Mouse (Mus musculus) hindbrain, postnatal 0 days (tissue): ENCODE results near the gene Sema3b. TPM values are rescaled to one million over a fixed set of nuclear protein-coding genes. Genes with fewer than 3 reads are reported as not detected.

Experiments
- ATAC-seq: fragments of 200-750 bp; cut with Nextera tagmentation; 2 replicates; pipeline ENCODE4 v1.8.0; 2017; ENCODE audit warnings: mild to moderate bottlenecking, moderate TSS enrichment, moderate library complexity
- DNase-seq: peaks from one replicate; pipeline ENCODE4 v3.0.0-alpha.2; 2015; ENCODE audit warnings: low spot score
- H3K27ac ChIP-seq: fragments of 300-500 bp; sonication (generic); 2 replicates; pipeline ENCODE4 v1.5.1; 2014; ENCODE audit warnings: mild to moderate bottlenecking
- H3K27me3 ChIP-seq: fragments of 300-500 bp; sonication (generic); 2 replicates; pipeline ENCODE4 v1.6.1; 2014; ENCODE audit warnings: low read length, mixed read lengths; ENCODE audit not compliant: insufficient read depth
- H3K36me3 ChIP-seq: fragments of 300-500 bp; sonication (generic); 2 replicates; pipeline ENCODE4 v1.6.1; 2014; ENCODE audit warnings: low read length, mixed read lengths; ENCODE audit not compliant: insufficient read depth
- H3K4me1 ChIP-seq: fragments of 300-500 bp; sonication (generic); 2 replicates; pipeline ENCODE4 v1.6.1; 2014; ENCODE audit warnings: antibody characterized with exemption, low read length, mixed read lengths; ENCODE audit not compliant: insufficient read depth
- H3K4me2 ChIP-seq: fragments of 300-500 bp; sonication (generic); 2 replicates; pipeline ENCODE4 v1.6.1; 2014; ENCODE audit warnings: low read depth, mild to moderate bottlenecking, low read length, moderate library complexity, mixed read lengths
- H3K4me3 ChIP-seq: fragments of 300-500 bp; sonication (generic); 2 replicates; pipeline ENCODE4 v1.5.1; 2014; ENCODE audit warnings: low read length
- H3K9ac ChIP-seq: fragments of 300-500 bp; sonication (generic); replicated peaks from 2 replicates; pipeline ENCODE4 v1.6.1; 2014; ENCODE audit warnings: mild to moderate bottlenecking, low read length, moderate library complexity, mixed read lengths
- H3K9me3 ChIP-seq: fragments of 300-500 bp; sonication (generic); 2 replicates; pipeline ENCODE4 v1.6.1; 2016; ENCODE audit warnings: low read length, mixed read lengths
- CTCF ChIP-seq: IDR thresholded peaks from 2 replicates; pipeline ENCODE4 v1.5.1; 2016; ENCODE audit warnings: antibody characterized with exemption, control low read depth, low read depth
- WGBS: fragments of 180-500 bp; shearing (Covaris S2); extraction: QIAGEN DNeasy Blood & Tissue Kit; methylation state at CpG from one replicate; pipeline ENCODE4 v1.1.7; 2014; 5-methylcytosine and 5-hydroxymethylcytosine counted together
- polyA plus RNA-seq: library from polyadenylated mRNA; unstranded; fragments of >200 nt; fragmentation: Nextera tagmentation; extraction: Ambion mirVana; gene quantifications from 2 replicates; pipeline ENCODE4 v1.2.1, GENCODE M21; 2015
- total RNA-seq: library from RNA; depleted of rRNA; stranded (reverse); fragments of >200 nt; gene quantifications from 2 replicates; pipeline ENCODE4 v1.2.3, GENCODE M21; 2014

The Sema3b gene
- total and polyA plus RNA-seq, 2 experiments from 2014 or later, result 8.3 to 11.2 TPM

- DNase-seq, result no peak
These were observed 16.5 kb upstream of the Sema3b start for GRCm38 (mm10) chr9:107625351-107626128.

GRCm38 (mm10) chr9:107624951-107625350 lies 15.9 kb upstream of the Sema3b start:
- Histone ChIP-seq H3K9me3 (no peaks in the 10 kb centered on the region), H3K9ac (no peak overlapping the region)

More at GRCm38 (mm10) chr9:107625351-107626128, 16.5 kb upstream of the Sema3b start:
- peaks cover 38% of the 10 kb centered on the region for H3K4me1 ChIP-seq
- H3K4me2 ChIP-seq, result peak overlapping the region; percentile 33; the same call in 1 of the 2 replicates
- ATAC-seq, result no peak
- no peak overlapping the region for H3K9ac ChIP-seq
- 83% methylated on average over 12 of the region's 12 CpGs for WGBS
- H3K4me3 ChIP-seq, result no peak overlapping the region
- H3K27me3 ChIP-seq, result no peaks in the 10 kb centered on the region
- H3K36me3 ChIP-seq, result 0 out of 2 replicates have a peak, but pooled peaks cover 4% of the 10 kb centered on the region
- peak; percentile 58 for TF ChIP-seq CTCF
- no peaks in the 10 kb centered on the region for H3K9me3 ChIP-seq
- peak overlapping the region; percentile 93; the same call in 1 of the 2 replicates for H3K27ac ChIP-seq

DNA sequence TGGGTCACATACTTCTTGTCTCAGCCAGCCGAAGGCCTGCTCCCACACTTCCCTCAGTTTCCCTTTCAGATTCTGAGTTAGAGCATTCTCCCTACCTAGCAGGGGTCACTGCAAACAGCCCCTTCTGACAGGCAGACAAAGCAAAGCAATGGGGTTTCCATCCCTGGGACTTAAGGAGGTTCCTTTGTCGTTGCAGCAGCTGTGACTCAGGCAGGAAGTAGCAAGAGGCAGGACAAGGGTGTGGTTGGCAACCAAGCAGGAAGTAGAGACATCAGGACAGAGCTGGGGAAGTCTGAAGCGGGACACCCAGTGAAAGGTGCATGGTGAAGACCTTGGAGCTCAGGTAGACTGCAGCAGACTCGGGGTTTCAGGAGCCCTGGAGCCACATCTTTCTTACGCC lies 15.5 kb upstream of the Sema3b start:
- no peaks in the 10 kb centered on the region for H3K9me3 ChIP-seq
- 63% methylated on average over 5 of the region's 5 CpGs for WGBS
- H3K27me3 ChIP-seq, result no peaks in the 10 kb centered on the region
- H3K9ac ChIP-seq, result no peak overlapping the region
- H3K27ac ChIP-seq, result peak overlapping the region; percentile 93; the same call in 1 of the 2 replicates
- peaks cover 33% of the 10 kb centered on the region for H3K4me1 ChIP-seq
- H3K4me2 ChIP-seq, result no peak overlapping the region
- TF ChIP-seq CTCF, result no peak
- DNase-seq (no peak), ATAC-seq (no peak)
- H3K4me3 ChIP-seq, result no peak overlapping the region
- 0 out of 2 replicates have a peak, but pooled peaks cover 4% of the 10 kb centered on the region for H3K36me3 ChIP-seq

More at GRCm38 (mm10) chr9:107624951-107625350, 15.9 kb upstream of the Sema3b start:
- no peak for ATAC-seq
- Histone ChIP-seq H3K4me1 (peaks cover 33% of the 10 kb centered on the region), H3K27me3 (no peaks in the 10 kb centered on the region), H3K4me2 (no peak overlapping the region), H3K36me3 (0 out of 2 replicates have a peak, but pooled peaks cover 4% of the 10 kb centered on the region), H3K27ac (peak overlapping the region; percentile 93; the same call in 1 of the 2 replicates), H3K4me3 (no peak overlapping the region)
- no peak for TF ChIP-seq CTCF
- DNase-seq, result no peak
- 67% methylated on average over 3 of the region's 3 CpGs for WGBS

- no peak overlapping the region for H3K4me2 ChIP-seq
- H3K9ac ChIP-seq, result no peak overlapping the region
- TF ChIP-seq CTCF, result no peak
- peaks cover 27% of the 10 kb centered on the region; the same call in 1 of the 2 replicates for H3K36me3 ChIP-seq
- DNase-seq (no peak), ATAC-seq (no peak)
- no peak overlapping the region for H3K4me3 ChIP-seq
- H3K27ac ChIP-seq, result peak overlapping the region; percentile 45; the same call in 1 of the 2 replicates
- H3K9me3 ChIP-seq, result no peaks in the 10 kb centered on the region
- H3K27me3 ChIP-seq, result no peaks in the 10 kb centered on the region
- no peaks in the 10 kb centered on the region for H3K4me1 ChIP-seq
These were observed 11.9 kb upstream of the Sema3b start for GRCm38 (mm10) chr9:107620954-107621353.

GRCm38 (mm10) chr9:107619546-107619879 lies 10.5 kb upstream of the Sema3b start:
- Histone ChIP-seq H3K4me2 (no peak overlapping the region), H3K27ac (peak overlapping the region; percentile 71; the same call in 1 of the 2 replicates), H3K27me3 (no peaks in the 10 kb centered on the region), H3K9me3 (no peaks in the 10 kb centered on the region), H3K4me1 (no peaks in the 10 kb centered on the region), H3K4me3 (no peak overlapping the region), H3K9ac (no peak overlapping the region), H3K36me3 (peaks cover 38% of the 10 kb centered on the region)
- DNase-seq (no peak), ATAC-seq (0 out of 2 replicates have a peak, but pooled peaks have one; percentile 4)
- no peak for TF ChIP-seq CTCF
- 52% methylated on average over 13 of the region's 13 CpGs for WGBS

DNA sequence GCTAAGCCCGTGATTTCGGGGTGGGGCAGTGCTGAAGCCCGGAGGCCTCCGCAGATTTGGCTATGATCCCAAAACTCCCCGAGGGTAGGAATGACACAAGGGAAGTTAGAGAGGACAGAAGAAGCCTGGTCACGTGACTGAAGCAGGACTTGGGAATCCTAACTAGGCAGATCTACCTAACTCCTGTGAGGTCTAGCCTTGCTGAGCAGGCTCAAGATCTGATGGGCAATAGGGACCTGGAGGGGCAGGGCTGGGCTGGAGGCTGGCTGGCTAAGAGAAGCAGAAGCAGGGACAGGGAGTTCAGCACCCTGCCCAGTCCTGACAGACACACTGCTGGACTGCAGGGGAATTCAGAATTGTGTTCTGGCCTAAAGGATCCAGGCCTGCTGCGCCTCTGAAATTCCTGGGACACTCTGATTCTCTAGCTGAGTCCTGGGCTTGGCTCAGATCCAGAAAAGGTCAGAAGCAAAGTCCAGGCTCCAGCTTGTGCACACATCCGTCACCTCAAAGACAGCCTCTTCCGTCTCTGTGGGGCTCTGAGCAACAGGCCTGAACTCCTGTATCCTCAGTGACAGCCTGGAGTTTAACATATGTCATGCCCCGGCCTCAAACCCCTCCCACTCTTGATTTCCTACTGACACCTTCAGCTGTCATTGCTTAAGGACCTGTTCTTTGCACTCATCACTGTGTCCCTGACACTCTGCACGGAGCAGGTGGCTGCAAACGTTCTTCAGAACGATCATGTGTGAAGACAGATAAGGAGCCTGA lies 9.9 kb upstream of the Sema3b start:
- H3K4me1 ChIP-seq, result no peaks in the 10 kb centered on the region
- H3K36me3 ChIP-seq, result peaks cover 38% of the 10 kb centered on the region
- no peak overlapping the region for H3K9ac ChIP-seq
- peak; percentile 25; the same call in 1 of the 2 replicates for ATAC-seq
- no peak overlapping the region for H3K4me3 ChIP-seq
- peak overlapping the region; percentile 71 for H3K27ac ChIP-seq
- H3K27me3 ChIP-seq, result no peaks in the 10 kb centered on the region
- H3K4me2 ChIP-seq, result no peak overlapping the region
- no peak for TF ChIP-seq CTCF
- H3K9me3 ChIP-seq, result no peaks in the 10 kb centered on the region
- DNase-seq, result peak; percentile 62
- WGBS, result 23% methylated on average over 13 of the region's 13 CpGs
